Mouse (Mus musculus) heart, adult 10 weeks (tissue): ENCODE data around the gene Cyp2a22. TPM values are rescaled to one million over a fixed set of nuclear protein-coding genes. Genes with fewer than 3 reads are reported as not detected.

ENCODE experiments used
- polyA plus RNA-seq: library from polyadenylated mRNA; stranded (reverse); fragments of 350-450 nt; fragmentation: Illumina TruSeq; extraction: RNeasy Lipid Tissue Mini Kit (QIAGEN cat#74804); gene quantifications from one replicate; pipeline ENCODE4 v1.2.3, GENCODE M21; 2014; ENCODE audit warnings: low read depth, low replicate concordance

Cyp2a22 gene
- not detected for polyA plus RNA-seq

GRCm38 (mm10) chr7:26939262-26939661 is at the start of gene Cyp2a22:
TSS of gene Cyp2a22 (minus strand) at chr7:26939384.

Other genes with a start within 250 kb of the Cyp2a22 start
- gene Cyp2b19, start 182.2 kb downstream of the Cyp2a22 start, polyA plus RNA-seq: not detected
- gene Cyp2g1, start 130.5 kb downstream of the Cyp2a22 start, polyA plus RNA-seq: not detected
- 0.29 TPM for gene Cyp2a5, start 104.1 kb downstream of the Cyp2a22 start, polyA plus RNA-seq
- 0.63 TPM for gene Cyp2a12, start 89.7 kb upstream of the Cyp2a22 start, polyA plus RNA-seq
- 1.7 TPM for gene Cyp2f2, start 180.5 kb upstream of the Cyp2a22 start, polyA plus RNA-seq
- gene Cyp2t4, start 214.3 kb upstream of the Cyp2a22 start, polyA plus RNA-seq: not detected
- gene Egln2, start 227.4 kb upstream of the Cyp2a22 start, polyA plus RNA-seq: 44.6 TPM
- gene Rab4b, start 239.5 kb upstream of the Cyp2a22 start, polyA plus RNA-seq: 17.7 TPM
- not detected for gene Gm21983, start 241.7 kb upstream of the Cyp2a22 start, polyA plus RNA-seq
- not detected for gene Mia, start 241.8 kb upstream of the Cyp2a22 start, polyA plus RNA-seq